Mouse (Mus musculus): ENCODE data around the gene Fam43b. TPM values are rescaled to one million over a fixed set of nuclear protein-coding genes. Genes with fewer than 3 reads are reported as not detected.

Gene Fam43b
- polyA plus RNA-seq, 1 experiment from 2014 or later: 0.40 TPM

DNA sequence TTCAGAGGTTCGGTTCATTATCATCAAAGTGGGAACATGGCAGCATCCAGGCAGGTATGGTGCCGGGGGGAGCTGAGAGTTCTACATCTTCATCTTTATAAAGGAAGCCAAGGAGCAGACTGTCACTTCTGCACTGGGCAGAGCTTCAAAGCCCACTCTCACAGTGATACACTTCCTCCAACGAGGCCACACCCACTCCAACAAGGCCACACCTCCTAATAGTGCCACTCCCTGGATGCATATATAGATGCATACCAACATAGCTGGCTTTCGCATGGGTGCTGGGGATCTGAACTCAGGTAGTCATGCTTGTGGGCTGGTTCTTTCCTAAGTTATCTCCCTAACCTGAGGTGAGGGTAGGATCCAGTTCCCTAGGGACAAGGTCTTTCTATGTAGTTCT, 21.6 kb upstream of the Fam43b start:
- Histone ChIP-seq H3K4me2 (replicated peaks) (no peak overlapping the region), H3K9ac (no peak overlapping the region), H3K4me1 (no peaks in the 10 kb centered on the region), H3K4me3 (no peak overlapping the region), H3K27me3 (peaks cover 16% of the 10 kb centered on the region), H3K27ac (no peak overlapping the region), H3K9me3 (no peaks in the 10 kb centered on the region), H3K36me3 (no peaks in the 10 kb centered on the region)
- WGBS: 81% methylated on average over 4 of the region's 4 CpGs
- ATAC-seq (ENCODE audit: insufficient number of reproducible peaks, insufficient read depth, low FRiP score, low TSS enrichment): no peak

DNA sequence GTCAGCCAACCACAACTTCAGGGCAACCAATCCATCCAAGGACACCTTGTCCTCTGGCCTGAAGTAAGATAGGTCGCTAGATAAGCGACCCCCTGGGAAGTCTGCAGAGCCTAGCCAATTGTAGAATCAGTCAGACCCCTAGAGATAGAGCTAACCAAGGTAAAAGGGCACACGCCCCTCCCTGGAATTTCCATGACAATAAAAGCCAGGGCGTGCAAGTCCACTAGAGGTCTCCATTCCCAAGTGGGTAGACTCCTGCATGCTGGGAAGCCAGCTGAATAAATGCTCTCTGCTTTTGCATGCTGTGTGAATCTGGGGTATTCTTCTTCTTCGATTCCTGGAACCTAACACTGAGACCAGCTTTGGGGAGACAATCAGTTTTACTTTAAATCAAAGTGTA, 20.1 kb upstream of the Fam43b start:
- no peaks in the 10 kb centered on the region for H3K9me3 ChIP-seq
- H3K36me3 ChIP-seq: no peaks in the 10 kb centered on the region
- H3K4me3 ChIP-seq: no peak overlapping the region
- WGBS: 57% methylated on average over 5 of the region's 5 CpGs
- H3K27me3 ChIP-seq: peaks cover 24% of the 10 kb centered on the region
- no peak overlapping the region for H3K9ac ChIP-seq
- H3K4me1 ChIP-seq: no peaks in the 10 kb centered on the region
- no peak overlapping the region for H3K27ac ChIP-seq
- no peak for ATAC-seq (ENCODE audit: insufficient number of reproducible peaks, insufficient read depth, low FRiP score, low TSS enrichment)
- H3K4me2 ChIP-seq (replicated peaks): no peak overlapping the region

GRCm38 (mm10) chr4:138415991-138416390, 19.7 kb upstream of the Fam43b start:
- H3K4me3 ChIP-seq: no peak overlapping the region
- no peak overlapping the region for H3K4me2 ChIP-seq (replicated peaks)
- ATAC-seq (ENCODE audit: insufficient number of reproducible peaks, insufficient read depth, low FRiP score, low TSS enrichment): no peak
- H3K27ac ChIP-seq: no peak overlapping the region
- 70% methylated on average over 3 of the region's 3 CpGs for whole genome bisulfite sequencing
- no peaks in the 10 kb centered on the region for H3K9me3 ChIP-seq
- H3K4me1 ChIP-seq: no peaks in the 10 kb centered on the region
- H3K9ac ChIP-seq: no peak overlapping the region
- no peaks in the 10 kb centered on the region for H3K36me3 ChIP-seq
- H3K27me3 ChIP-seq: peaks cover 25% of the 10 kb centered on the region

DNA sequence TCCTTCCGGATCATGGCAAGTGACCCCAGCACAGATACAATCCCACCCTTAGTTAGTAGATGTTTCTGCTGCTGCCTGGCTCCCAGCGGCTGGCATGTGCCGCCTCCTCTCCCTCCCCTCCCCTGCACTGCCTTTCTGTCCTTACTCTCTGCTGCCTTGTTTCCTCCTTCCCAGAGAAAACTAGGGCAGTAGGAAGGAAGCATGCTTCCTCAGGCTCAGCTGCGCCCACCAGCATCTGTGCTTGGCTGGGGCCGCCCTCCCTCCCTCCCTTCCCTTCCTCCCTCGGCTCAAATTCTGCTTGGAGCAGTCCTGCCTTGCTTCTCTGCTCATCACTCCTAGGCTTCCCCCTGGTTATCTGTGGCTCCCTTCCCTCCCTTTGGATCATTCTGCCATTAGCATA, 18.4 kb upstream of the Fam43b start:
- no peak overlapping the region for H3K4me2 ChIP-seq (replicated peaks)
- 16% methylated on average over 6 of the region's 6 CpGs for WGBS
- H3K9me3 ChIP-seq: no peaks in the 10 kb centered on the region
- H3K9ac ChIP-seq: no peak overlapping the region
- H3K4me1 ChIP-seq: no peaks in the 10 kb centered on the region
- H3K27ac ChIP-seq: no peak overlapping the region
- peaks cover 30% of the 10 kb centered on the region for H3K27me3 ChIP-seq
- H3K36me3 ChIP-seq: no peaks in the 10 kb centered on the region
- ATAC-seq (ENCODE audit: insufficient number of reproducible peaks, insufficient read depth, low FRiP score, low TSS enrichment): no peak
- H3K4me3 ChIP-seq: no peak overlapping the region

GRCm38 (mm10) chr4:138411504-138412121, 15.3 kb upstream of the Fam43b start:
- Histone ChIP-seq H3K9me3 (no peaks in the 10 kb centered on the region), H3K4me3 (no peak overlapping the region), H3K9ac (no peak overlapping the region), H3K27me3 (peaks cover 24% of the 10 kb centered on the region), H3K4me1 (no peaks in the 10 kb centered on the region), H3K36me3 (no peaks in the 10 kb centered on the region), H3K27ac (no peak overlapping the region), H3K4me2 (replicated peaks) (no peak overlapping the region)
- 51% methylated on average over 7 of the region's 7 CpGs for WGBS
- ATAC-seq (ENCODE audit: insufficient number of reproducible peaks, insufficient read depth, low FRiP score, low TSS enrichment): no peak

- H3K9me3 ChIP-seq: no peaks in the 10 kb centered on the region
- ATAC-seq (ENCODE audit: insufficient number of reproducible peaks, insufficient read depth, low FRiP score, low TSS enrichment): no peak
- H3K27ac ChIP-seq: no peak overlapping the region
- no peaks in the 10 kb centered on the region for H3K36me3 ChIP-seq
- 14% methylated on average over 5 of the region's 5 CpGs for WGBS
- H3K4me1 ChIP-seq: no peaks in the 10 kb centered on the region
- H3K9ac ChIP-seq: no peak overlapping the region
- H3K27me3 ChIP-seq: peaks cover 24% of the 10 kb centered on the region
- no peak overlapping the region for H3K4me2 ChIP-seq (replicated peaks)
- H3K4me3 ChIP-seq: no peak overlapping the region
Measured at GRCm38 (mm10) chr4:138411011-138411410, 14.7 kb upstream of the Fam43b start.

DNA sequence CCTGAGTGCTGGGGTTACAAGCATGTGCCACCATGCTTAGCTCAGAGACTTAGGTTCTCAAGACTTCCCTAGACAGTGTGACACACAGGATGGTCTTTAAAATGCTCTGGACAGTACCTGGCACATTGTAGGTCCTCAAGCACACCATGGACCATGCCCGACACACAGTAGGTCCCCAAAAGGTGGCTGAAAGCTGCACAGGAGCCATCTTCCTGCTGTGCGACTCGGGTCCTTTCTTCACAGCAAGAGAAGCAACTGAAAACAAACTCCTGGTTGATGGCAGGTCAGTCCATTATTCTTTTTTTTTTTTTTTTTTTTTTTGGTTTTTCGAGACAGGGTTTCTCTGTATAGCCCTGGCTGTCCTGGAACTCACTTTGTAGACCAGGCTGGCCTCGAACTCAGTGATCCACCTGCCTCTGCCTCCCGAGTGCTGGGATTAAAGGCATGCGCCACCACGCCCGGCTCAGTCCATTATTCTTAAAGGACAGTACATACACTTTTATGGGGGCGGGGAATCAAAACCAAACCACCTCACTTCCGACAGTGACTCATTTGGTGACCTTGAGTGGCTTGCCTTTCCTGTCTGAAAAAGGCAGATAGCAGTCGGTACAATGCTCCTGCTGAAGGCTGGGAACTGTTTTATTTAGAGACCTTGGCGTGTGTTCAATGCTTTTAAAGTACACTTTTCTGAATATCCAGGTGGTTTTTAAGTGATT, 11.3 kb upstream of the Fam43b start:
- 83% methylated on average over 12 of the region's 13 CpGs for WGBS
- H3K27me3 ChIP-seq: peaks cover 24% of the 10 kb centered on the region
- H3K27ac ChIP-seq: no peak overlapping the region
- H3K4me2 ChIP-seq (replicated peaks): no peak overlapping the region
- H3K4me1 ChIP-seq: no peaks in the 10 kb centered on the region
- H3K4me3 ChIP-seq: no peak overlapping the region
- no peak overlapping the region for H3K9ac ChIP-seq
- no peak for ATAC-seq (ENCODE audit: insufficient number of reproducible peaks, insufficient read depth, low FRiP score, low TSS enrichment)
- no peaks in the 10 kb centered on the region for H3K9me3 ChIP-seq
- no peaks in the 10 kb centered on the region for H3K36me3 ChIP-seq

GRCm38 (mm10) chr4:138404806-138405205, 8.5 kb upstream of the Fam43b start:
- Histone ChIP-seq H3K9ac (no peak overlapping the region), H3K27me3 (0 out of 2 replicates have a peak, but pooled peaks cover 8% of the 10 kb centered on the region), H3K27ac (no peak overlapping the region), H3K36me3 (no peaks in the 10 kb centered on the region), H3K4me2 (replicated peaks) (no peak overlapping the region), H3K9me3 (no peaks in the 10 kb centered on the region), H3K4me3 (no peak overlapping the region), H3K4me1 (no peaks in the 10 kb centered on the region)
- WGBS: 2% methylated on average over 2 of the region's 2 CpGs
- no peak for ATAC-seq (ENCODE audit: insufficient number of reproducible peaks, insufficient read depth, low FRiP score, low TSS enrichment)

DNA sequence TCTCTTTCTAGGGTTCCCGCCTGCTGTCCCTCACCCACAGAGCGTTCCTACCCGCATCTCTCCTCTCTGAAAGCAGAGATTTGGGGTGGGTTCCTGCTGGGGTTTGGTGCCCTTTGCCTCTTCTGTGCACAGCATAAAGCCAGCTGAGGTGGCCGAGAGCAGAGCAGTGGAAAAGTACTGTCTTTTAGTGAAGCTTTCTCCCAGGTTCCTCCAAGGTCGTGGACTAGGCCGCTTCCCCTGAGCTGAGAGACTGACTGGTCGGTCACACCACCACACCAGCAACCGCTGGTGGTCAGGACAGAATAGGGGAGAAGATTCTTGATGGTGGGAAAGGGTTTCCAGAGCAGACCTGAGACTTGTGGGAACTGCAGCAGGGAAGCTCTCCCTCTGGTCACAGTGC, 383 bp upstream of the Fam43b start:
- Histone ChIP-seq H3K27me3 (peaks cover 80% of the 10 kb centered on the region), H3K4me3 (peak overlapping the region; percentile 42; the same call in 1 of the 2 replicates), H3K4me1 (peaks cover 20% of the 10 kb centered on the region), H3K9me3 (no peaks in the 10 kb centered on the region), H3K36me3 (no peaks in the 10 kb centered on the region), H3K4me2 (replicated peaks) (peak overlapping the region; percentile 74), H3K9ac (no peak overlapping the region), H3K27ac (no peak overlapping the region)
- 6% methylated on average over 8 of the region's 8 CpGs for WGBS
- ATAC-seq (ENCODE audit: insufficient number of reproducible peaks, insufficient read depth, low FRiP score, low TSS enrichment): no peak

- peaks cover 20% of the 10 kb centered on the region for H3K4me1 ChIP-seq
- H3K27me3 ChIP-seq: peaks cover 78% of the 10 kb centered on the region
- H3K4me2 ChIP-seq (replicated peaks): peak overlapping the region; percentile 74
- H3K4me3 ChIP-seq: peak overlapping the region; percentile 42
- no peaks in the 10 kb centered on the region for H3K36me3 ChIP-seq
- H3K9me3 ChIP-seq: no peaks in the 10 kb centered on the region
- WGBS: under 1% methylated on average over 97 of the region's 103 CpGs
- ATAC-seq (ENCODE audit: insufficient number of reproducible peaks, insufficient read depth, low FRiP score, low TSS enrichment): no peak
- H3K9ac ChIP-seq: peak overlapping the region; percentile 30; the same call in 1 of the 2 replicates
- H3K27ac ChIP-seq: no peak overlapping the region
Measured at GRCm38 (mm10) chr4:138395087-138395970, 999 bp downstream of the Fam43b start.

DNA sequence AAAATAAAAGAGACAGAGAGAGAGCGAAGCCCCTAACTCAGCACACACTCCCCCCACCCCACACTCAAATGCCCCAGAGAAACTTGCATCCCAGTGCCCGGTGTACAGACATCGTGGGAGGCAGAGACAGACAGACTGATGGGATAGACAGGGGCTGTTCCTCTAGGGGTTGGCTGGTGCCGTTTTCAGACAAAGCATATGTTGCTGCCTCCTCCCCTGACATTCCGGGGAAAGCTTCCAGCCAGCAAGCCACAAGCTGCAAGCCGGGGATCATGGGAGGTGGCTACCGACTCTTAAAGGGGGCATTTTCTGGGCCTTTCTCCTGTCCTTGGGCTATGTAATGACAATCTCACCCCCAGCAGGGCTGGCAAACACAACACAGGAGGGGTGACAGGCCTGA, 2.6 kb downstream of the Fam43b start:
- Histone ChIP-seq H3K9me3 (no peaks in the 10 kb centered on the region), H3K4me3 (no peak overlapping the region), H3K27me3 (peaks cover 74% of the 10 kb centered on the region), H3K27ac (no peak overlapping the region), H3K36me3 (no peaks in the 10 kb centered on the region), H3K4me2 (replicated peaks) (no peak overlapping the region), H3K4me1 (peaks cover 20% of the 10 kb centered on the region), H3K9ac (no peak overlapping the region)
- WGBS: 54% methylated on average over 7 of the region's 7 CpGs
- no peak for ATAC-seq (ENCODE audit: insufficient number of reproducible peaks, insufficient read depth, low FRiP score, low TSS enrichment)
